Mouse (Mus musculus) gastrocnemius, postnatal 4 days (tissue): ENCODE results near the gene Avp. TPM values are rescaled to one million over a fixed set of nuclear protein-coding genes. Genes with fewer than 3 reads are reported as not detected.
A peak's percentile ranks its signal among the peaks of the same experiment; 100 is the strongest.
"Not testable (repeated sequence)": the region's sequence is repeated elsewhere in the genome, so short reads cannot be mapped to it uniquely, and the experiment has no call there.

Experiments
- DNase-seq, 2 experiments: peaks; one replicate each; pipeline ENCODE4 v3.0.0; 2021 to 2022; ENCODE audit warnings: low spot score in 2 of 2, mixed read lengths in 2 of 2
- long read RNA-seq, 2 experiments: library from polyadenylated mRNA; stranded (forward); transcript quantifications; one replicate each; pipeline ENCODE4 v2.0.0; 2021
- total RNA-seq, 2 experiments: library from RNA; stranded (reverse); gene quantifications; 2 replicates each; pipeline ENCODE4 v1.2.3; 2021

The Avp gene
- total RNA-seq, result not detected
- long read RNA-seq, experiment 1, result 0 reads
- long read RNA-seq, experiment 2, partial matches to known transcripts, result 1 of 1 reads
- long read RNA-seq, experiment 2, other reads (novel, unspliced or antisense), result 0 of 1 reads

- no peak for DNase-seq
Observed at GRCm38 (mm10) chr2:130582552-130582951, at the start of gene Avp. Avp (minus strand) TSS chr2:130582554.

- peak; percentile 87 to 95 for DNase-seq
Observed at GRCm38 (mm10) chr2:130629839-130630203, 47.5 kb upstream of the Avp start, which contains the start of the genes Fastkd5 and Ubox5. Fastkd5 (minus strand) TSS chr2:130630027. Ubox5 (minus strand) TSS chr2:130630038.

GRCm38 (mm10) chr2:130629080-130629838 lies 46.9 kb upstream of the Avp start:
- no peak for DNase-seq

- no peak for DNase-seq
Observed at GRCm38 (mm10) chr2:130628424-130628823, 46.1 kb upstream of the Avp start.

GRCm38 (mm10) chr2:130618972-130619371 lies 36.6 kb upstream of the Avp start:
- no peak for DNase-seq

GRCm38 (mm10) chr2:130613091-130613490 lies 30.7 kb upstream of the Avp start:
- DNase-seq, result no peak

- DNase-seq, result no peak
Observed at GRCm38 (mm10) chr2:130602195-130602594, 19.8 kb upstream of the Avp start.

GRCm38 (mm10) chr2:130598399-130598798 lies 16.0 kb upstream of the Avp start:
- no peak for DNase-seq

GRCm38 (mm10) chr2:130597601-130598010 lies 15.3 kb upstream of the Avp start:
- no peak for DNase-seq

GRCm38 (mm10) chr2:130595596-130595995 lies 13.2 kb upstream of the Avp start:
- DNase-seq, result no peak

- no peak for DNase-seq
Observed at GRCm38 (mm10) chr2:130591016-130591415, 8.7 kb upstream of the Avp start.

GRCm38 (mm10) chr2:130589761-130590160 lies 7.4 kb upstream of the Avp start:
- no peak for DNase-seq

GRCm38 (mm10) chr2:130589157-130589556 lies 6.8 kb upstream of the Avp start:
- DNase-seq, result no peak

GRCm38 (mm10) chr2:130588373-130588772 lies 6.0 kb upstream of the Avp start:
- no peak for DNase-seq

- DNase-seq, result no peak
Observed at GRCm38 (mm10) chr2:130586016-130586415, 3.7 kb upstream of the Avp start.

GRCm38 (mm10) chr2:130583902-130584560 lies 1.7 kb upstream of the Avp start:
- no peak for DNase-seq

GRCm38 (mm10) chr2:130581201-130581600 lies 1.2 kb downstream of the Avp start:
- DNase-seq, result no peak

GRCm38 (mm10) chr2:130579791-130580190 lies 2.6 kb downstream of the Avp start:
- no peak for DNase-seq

- no peak for DNase-seq
Observed at GRCm38 (mm10) chr2:130578148-130578547, 4.2 kb downstream of the Avp start.

- no peak for DNase-seq
Observed at GRCm38 (mm10) chr2:130577632-130578031, 4.7 kb downstream of the Avp start.

GRCm38 (mm10) chr2:130577021-130577420 lies 5.3 kb downstream of the Avp start:
- no peak for DNase-seq

- DNase-seq, result not testable (repeated sequence)
Observed at GRCm38 (mm10) chr2:130576564-130576963, 5.8 kb downstream of the Avp start.
